Mouse (Mus musculus) limb, embryonic 10.5 days (tissue): ENCODE data around the gene Eif2ak4. TPM values are rescaled to one million over a fixed set of nuclear protein-coding genes. Genes with fewer than 3 reads are reported as not detected.

Experiments
- DNase-seq: peaks from one replicate; pipeline ENCODE4 v3.0.0-alpha.2; 2017; ENCODE audit warnings: low spot score
- H3K27ac ChIP-seq: fragments of 300-500 bp; sonication (generic); 2 replicates; pipeline ENCODE4 v1.5.1; 2016; ENCODE audit warnings: mild to moderate bottlenecking
- H3K27me3 ChIP-seq: fragments of 300-500 bp; sonication (generic); 2 replicates; pipeline ENCODE4 v1.6.1; 2016; ENCODE audit warnings: low read depth, mild to moderate bottlenecking; ENCODE audit not compliant: poor library complexity, severe bottlenecking
- H3K36me3 ChIP-seq: fragments of 300-500 bp; sonication (generic); 2 replicates; pipeline ENCODE4 v1.6.1; 2016; ENCODE audit warnings: mild to moderate bottlenecking, moderate library complexity
- H3K4me1 ChIP-seq: fragments of 300-500 bp; sonication (generic); 2 replicates; pipeline ENCODE4 v1.6.1; 2016
- H3K4me3 ChIP-seq: fragments of 300-500 bp; sonication (generic); 2 replicates; pipeline ENCODE4 v1.5.1; 2016; ENCODE audit warnings: mild to moderate bottlenecking, moderate library complexity
- H3K9me3 ChIP-seq: fragments of 300-500 bp; sonication (generic); replicated peaks from 2 replicates; pipeline ENCODE4 v1.6.1; 2016; ENCODE audit warnings: mild to moderate bottlenecking
- WGBS: fragments of 180-500 bp; shearing (Covaris S2); methylation state at CpG from one replicate; pipeline ENCODE4 v1.1.7; 2016; 5-methylcytosine and 5-hydroxymethylcytosine counted together
- polyA plus RNA-seq: library from polyadenylated mRNA; unstranded; fragments of >200 nt; fragmentation: Nextera tagmentation; extraction: Ambion mirVana; gene quantifications from 2 replicates; pipeline ENCODE4 v1.2.1, GENCODE M21; 2016

Eif2ak4 gene
- polyA plus RNA-seq, 1 experiment from 2014 or later = 15.5 TPM

DNA sequence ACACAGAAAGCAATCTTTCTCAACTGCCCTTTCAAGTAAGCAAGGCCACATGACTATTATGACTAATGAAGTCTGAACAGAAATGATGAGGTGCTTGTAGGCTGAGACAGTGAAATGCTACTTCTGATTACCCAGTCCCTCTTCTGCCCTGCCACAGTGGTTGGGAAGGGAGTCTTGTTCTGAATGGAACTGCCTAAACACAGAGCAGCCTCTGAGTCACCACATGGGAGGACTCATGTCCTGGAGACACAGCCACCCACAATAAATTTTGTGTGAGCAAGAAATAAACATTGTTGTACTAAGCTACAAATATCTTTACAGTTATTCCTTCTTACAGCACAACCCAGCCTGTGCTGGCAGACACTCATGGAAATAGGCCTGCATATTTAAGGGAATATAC, 12.5 kb upstream of the Eif2ak4 start:
- DNase-seq = no peak
- H3K4me3 ChIP-seq = no peak overlapping the region
- H3K27ac ChIP-seq = no peak overlapping the region
- no peaks in the 10 kb centered on the region for H3K36me3 ChIP-seq
- H3K27me3 ChIP-seq = peaks cover 42% of the 10 kb centered on the region
- H3K4me1 ChIP-seq = peaks cover 22% of the 10 kb centered on the region
- H3K9me3 ChIP-seq = no peaks in the 10 kb centered on the region

DNA sequence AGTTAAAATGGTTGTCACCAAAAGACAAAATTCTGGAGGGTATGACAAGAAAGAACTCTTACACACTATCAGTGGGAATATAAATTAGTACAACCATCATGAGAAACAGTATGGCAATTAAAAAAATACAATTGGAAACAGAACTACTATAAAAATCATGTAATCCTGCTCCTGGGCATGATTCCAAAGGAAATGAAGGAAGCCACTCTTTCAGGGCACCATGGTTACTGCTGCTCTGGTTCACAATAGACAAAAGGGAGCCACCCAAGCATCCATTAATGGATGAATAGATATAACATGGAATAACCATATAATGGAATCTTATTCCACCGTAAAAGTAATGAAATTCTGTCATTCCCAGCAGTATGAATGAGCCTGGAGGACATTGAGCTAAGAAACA, 8.7 kb upstream of the Eif2ak4 start:
- no peaks in the 10 kb centered on the region for H3K36me3 ChIP-seq
- peaks cover 11% of the 10 kb centered on the region; the same call in 1 of the 2 replicates for H3K27me3 ChIP-seq
- no peak overlapping the region for H3K4me3 ChIP-seq
- peaks cover 4% of the 10 kb centered on the region; the same call in 1 of the 2 replicates for H3K4me1 ChIP-seq
- 90% methylated on average over 1 of the region's 1 CpGs for WGBS
- DNase-seq = no peak
- no peaks in the 10 kb centered on the region for H3K9me3 ChIP-seq
- no peak overlapping the region for H3K27ac ChIP-seq

DNA sequence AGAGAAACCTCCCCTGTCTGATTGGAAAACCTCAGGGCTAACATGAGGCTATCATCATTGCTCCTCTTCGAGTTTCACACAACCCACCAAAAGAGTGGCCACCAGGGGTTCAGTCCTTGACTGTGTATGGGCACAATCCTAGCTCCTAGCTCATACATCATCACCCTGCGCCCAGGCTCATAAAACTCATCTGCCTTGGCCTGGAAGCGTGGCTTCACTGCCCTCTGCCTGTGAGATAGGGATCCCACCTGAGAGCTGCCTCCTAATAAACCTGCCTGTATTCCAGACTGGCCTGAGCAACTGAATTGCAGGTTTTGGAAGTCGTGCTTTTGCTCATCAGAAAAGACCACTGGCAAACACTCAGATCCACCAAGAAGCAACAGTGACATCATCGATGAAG, 5.0 kb upstream of the Eif2ak4 start:
- Histone ChIP-seq H3K27ac (no peak overlapping the region), H3K36me3 (no peaks in the 10 kb centered on the region), H3K9me3 (no peaks in the 10 kb centered on the region), H3K27me3 (no peaks in the 10 kb centered on the region), H3K4me3 (no peak overlapping the region), H3K4me1 (peaks cover 9% of the 10 kb centered on the region)
- WGBS = 76% methylated on average over 5 of the region's 5 CpGs
- DNase-seq = no peak

DNA sequence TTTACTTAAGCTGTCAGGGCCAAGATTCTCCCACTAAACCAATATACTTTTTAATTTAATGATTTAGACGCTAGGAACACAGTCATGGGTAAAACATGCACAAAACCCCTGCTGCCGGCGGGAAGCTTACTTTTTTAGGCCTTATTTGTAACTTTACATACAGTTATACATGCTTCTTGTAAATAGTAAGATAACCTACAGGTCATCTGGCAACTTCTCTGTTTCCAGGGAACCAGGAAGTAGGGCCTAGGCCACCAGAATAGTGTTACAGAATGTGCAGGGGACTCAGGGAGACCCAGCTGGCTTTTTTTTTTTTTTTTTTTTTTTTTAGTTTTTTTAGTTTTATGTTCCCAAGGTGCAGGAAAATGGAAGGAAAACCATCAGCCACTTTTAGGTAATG, 1.2 kb downstream of the Eif2ak4 start:
- peak overlapping the region; percentile 82 for H3K4me3 ChIP-seq
- WGBS = 82% methylated on average over 3 of the region's 3 CpGs
- DNase-seq = no peak
- no peak overlapping the region for H3K27ac ChIP-seq
- no peaks in the 10 kb centered on the region for H3K9me3 ChIP-seq
- no peaks in the 10 kb centered on the region for H3K27me3 ChIP-seq
- peaks cover 19% of the 10 kb centered on the region for H3K4me1 ChIP-seq
- no peaks in the 10 kb centered on the region for H3K36me3 ChIP-seq

DNA sequence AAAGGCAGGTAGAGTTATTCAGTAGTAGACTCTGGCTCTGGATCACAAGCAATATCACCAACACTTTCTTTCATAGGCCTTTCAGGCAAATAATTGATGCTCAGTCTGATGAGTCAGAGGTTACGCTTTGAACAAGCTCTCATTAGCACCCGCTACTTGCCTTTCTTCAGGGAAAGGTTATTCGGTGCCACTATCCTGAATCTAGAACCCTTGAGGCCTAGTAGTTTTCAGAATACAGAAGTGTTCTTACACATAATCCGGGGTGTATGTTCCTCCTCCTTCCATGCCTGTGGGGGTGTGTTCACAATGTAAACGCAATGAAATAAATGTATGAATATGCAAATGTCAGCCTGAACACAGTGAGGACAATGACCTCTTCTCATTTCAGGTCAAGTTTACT, 1.7 kb downstream of the Eif2ak4 start:
- H3K4me3 ChIP-seq = no peak overlapping the region
- H3K4me1 ChIP-seq = peaks cover 19% of the 10 kb centered on the region
- H3K27me3 ChIP-seq = no peaks in the 10 kb centered on the region
- DNase-seq = no peak
- no peaks in the 10 kb centered on the region for H3K36me3 ChIP-seq
- no peaks in the 10 kb centered on the region for H3K9me3 ChIP-seq
- H3K27ac ChIP-seq = no peak overlapping the region
- WGBS = 94% methylated on average over 5 of the region's 5 CpGs

DNA sequence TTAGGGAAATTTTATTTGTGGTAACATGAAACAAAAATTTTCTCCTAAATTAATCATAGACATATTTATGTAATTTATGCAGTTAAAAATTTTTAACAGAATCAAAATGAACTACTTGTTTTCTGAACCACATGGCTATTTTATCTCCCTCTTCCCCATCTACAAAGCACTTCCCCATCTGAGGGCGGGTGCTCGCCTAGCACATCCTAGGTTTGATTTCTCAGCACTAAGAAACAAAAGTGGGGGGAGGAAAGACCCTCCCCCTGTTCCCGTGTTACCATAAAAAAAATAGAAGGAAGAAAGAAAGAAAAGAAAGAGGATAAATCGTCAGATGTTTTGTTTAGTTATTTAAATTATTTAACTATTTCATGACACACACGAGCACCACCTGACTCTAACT, 2.8 kb downstream of the Eif2ak4 start:
- no peak for DNase-seq
- Histone ChIP-seq H3K4me1 (peaks cover 19% of the 10 kb centered on the region), H3K4me3 (no peak overlapping the region), H3K9me3 (no peaks in the 10 kb centered on the region; the same call in 1 of the 2 replicates), H3K36me3 (no peaks in the 10 kb centered on the region), H3K27me3 (no peaks in the 10 kb centered on the region), H3K27ac (no peak overlapping the region)
- 89% methylated on average over 5 of the region's 5 CpGs for WGBS

DNA sequence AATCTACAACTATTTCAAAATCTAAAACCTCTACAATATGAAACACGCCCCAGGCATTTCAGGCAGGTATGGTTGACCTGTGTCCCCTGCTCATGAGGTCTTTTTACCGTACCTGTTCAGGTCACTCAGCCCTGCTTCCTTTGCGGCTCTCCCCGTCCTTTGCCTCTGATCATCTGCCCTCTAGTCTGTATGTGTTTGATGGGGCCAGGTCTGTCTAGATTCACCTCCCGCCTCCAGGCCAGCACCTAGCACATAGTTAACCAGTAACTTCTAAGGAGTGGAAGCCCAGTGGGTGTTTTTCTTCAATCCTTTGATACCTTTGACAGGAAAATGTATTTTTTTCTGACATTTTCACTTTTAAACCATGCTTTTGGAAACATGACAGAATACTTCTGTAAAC, 11.3 kb downstream of the Eif2ak4 start:
- no peak overlapping the region for H3K27ac ChIP-seq
- WGBS = 82% methylated on average over 5 of the region's 5 CpGs
- H3K9me3 ChIP-seq = no peaks in the 10 kb centered on the region; the same call in 1 of the 2 replicates
- no peak for DNase-seq
- H3K27me3 ChIP-seq = no peaks in the 10 kb centered on the region
- H3K36me3 ChIP-seq = peaks cover 13% of the 10 kb centered on the region
- no peaks in the 10 kb centered on the region for H3K4me1 ChIP-seq
- no peak overlapping the region for H3K4me3 ChIP-seq

DNA sequence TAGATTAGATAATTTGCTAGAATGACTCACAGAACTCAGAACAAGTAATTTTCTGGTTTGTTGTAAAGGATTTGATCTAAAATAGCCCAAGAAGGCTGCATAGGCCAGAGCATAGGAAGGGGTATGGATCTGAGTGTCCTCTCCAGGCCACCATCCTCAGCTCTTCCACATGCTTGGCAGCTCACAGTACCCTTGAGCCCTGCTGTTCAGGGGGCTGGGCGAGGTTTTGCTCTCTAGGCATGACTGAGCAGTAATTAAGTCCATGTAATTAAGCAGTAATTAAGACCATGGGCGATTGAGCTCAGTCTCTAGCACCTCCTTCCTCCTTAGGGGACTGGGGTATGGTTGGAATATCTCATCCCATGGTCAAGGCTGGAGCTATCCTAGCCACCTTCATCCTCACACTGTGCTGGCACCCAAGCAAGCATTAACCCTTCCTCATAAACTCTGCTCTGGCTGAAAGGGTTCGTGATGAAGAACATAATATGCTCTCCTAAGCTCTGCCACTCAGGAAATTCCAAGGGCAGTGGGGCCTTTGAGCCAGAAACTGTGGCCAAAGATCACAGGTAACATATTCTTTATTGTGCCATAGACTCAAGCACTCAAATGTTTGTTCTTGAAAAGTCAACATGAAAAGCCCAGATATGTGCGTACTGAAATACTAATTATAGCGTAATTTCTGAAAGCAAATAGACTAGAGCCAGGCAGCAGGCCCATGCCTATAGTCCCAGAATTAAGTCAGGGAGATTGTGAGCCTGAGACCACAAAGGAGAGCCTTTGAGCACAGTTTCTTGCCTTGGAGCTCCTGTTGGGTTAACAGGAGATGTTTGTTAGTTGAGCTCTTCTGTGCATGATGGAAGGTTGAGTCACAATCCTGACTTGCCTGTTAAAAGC, 13.7 kb downstream of the Eif2ak4 start:
- no peak for DNase-seq
- Histone ChIP-seq H3K9me3 (no peaks in the 10 kb centered on the region), H3K4me3 (no peak overlapping the region), H3K36me3 (peaks cover 28% of the 10 kb centered on the region), H3K4me1 (no peaks in the 10 kb centered on the region), H3K27me3 (no peaks in the 10 kb centered on the region), H3K27ac (no peak overlapping the region)
- WGBS = 85% methylated on average over 5 of the region's 5 CpGs

DNA sequence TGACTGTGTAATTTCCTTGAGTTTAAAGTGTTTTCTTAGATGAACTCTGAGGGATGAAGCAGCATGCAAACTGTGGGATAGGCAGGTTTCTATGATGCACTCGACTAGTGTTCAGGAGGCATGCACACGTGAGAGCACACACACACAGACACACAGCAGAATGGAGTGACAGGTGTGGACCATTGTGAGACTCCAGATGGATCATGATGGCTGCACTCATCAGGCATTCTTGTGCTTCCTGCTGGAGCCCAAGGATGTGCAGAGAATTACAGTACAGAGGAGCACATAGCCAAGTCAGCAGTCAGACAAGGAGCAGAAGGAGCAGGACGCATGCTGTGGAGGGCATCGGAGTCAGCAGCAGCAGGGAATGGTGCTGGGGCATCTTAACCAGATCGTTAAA, 15.9 kb downstream of the Eif2ak4 start:
- H3K4me3 ChIP-seq = no peak overlapping the region
- H3K27me3 ChIP-seq = no peaks in the 10 kb centered on the region
- WGBS = 90% methylated on average over 5 of the region's 5 CpGs
- peaks cover 41% of the 10 kb centered on the region for H3K36me3 ChIP-seq
- DNase-seq = no peak
- H3K27ac ChIP-seq = no peak overlapping the region
- no peaks in the 10 kb centered on the region for H3K9me3 ChIP-seq
- H3K4me1 ChIP-seq = no peaks in the 10 kb centered on the region

DNA sequence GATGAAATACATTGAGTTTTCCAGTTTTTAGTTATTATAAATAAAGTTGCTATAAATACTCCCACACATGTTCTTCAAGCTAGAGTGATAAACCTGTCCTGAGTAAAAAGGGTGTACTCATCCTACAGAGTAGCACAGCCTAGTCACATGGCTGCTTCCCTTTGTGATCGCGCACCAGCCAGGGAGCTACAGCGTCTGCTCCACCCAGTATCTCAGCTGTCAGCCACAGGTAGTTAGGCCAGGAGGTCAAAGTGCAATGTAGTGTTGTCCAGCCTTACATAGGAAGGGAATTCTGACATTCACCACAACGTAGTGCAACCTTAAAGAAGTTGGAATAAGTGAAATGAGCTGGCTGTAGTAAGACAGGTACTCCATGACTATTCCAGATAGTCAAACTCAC, 17.1 kb downstream of the Eif2ak4 start:
- Histone ChIP-seq H3K4me1 (no peaks in the 10 kb centered on the region), H3K9me3 (no peaks in the 10 kb centered on the region), H3K27ac (no peak overlapping the region), H3K36me3 (peaks cover 43% of the 10 kb centered on the region), H3K27me3 (no peaks in the 10 kb centered on the region), H3K4me3 (no peak overlapping the region)
- no peak for DNase-seq
- 86% methylated on average over 4 of the region's 4 CpGs for WGBS

DNA sequence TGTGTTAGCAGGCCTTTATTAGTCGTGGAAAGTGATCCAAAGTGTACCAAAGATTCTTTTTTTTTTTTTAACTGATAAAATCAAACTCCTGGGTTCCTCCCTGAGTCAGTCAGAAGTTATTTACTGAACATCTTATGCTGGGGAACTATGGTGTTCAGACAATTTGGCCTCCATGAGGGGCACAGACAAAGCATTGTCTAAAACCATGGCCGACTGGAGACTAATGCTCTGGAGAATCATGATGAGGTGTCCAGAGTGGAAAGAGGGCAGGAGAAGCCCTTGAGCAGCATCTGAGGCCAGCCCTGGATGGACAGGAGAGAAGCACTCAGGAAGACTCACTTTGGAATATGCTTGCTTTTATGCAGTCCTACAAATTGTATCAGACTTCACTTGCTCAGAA, 18.4 kb downstream of the Eif2ak4 start:
- WGBS = 77% methylated on average over 2 of the region's 2 CpGs
- H3K27me3 ChIP-seq = no peaks in the 10 kb centered on the region
- DNase-seq = no peak
- no peak overlapping the region for H3K4me3 ChIP-seq
- H3K36me3 ChIP-seq = peaks cover 51% of the 10 kb centered on the region
- H3K9me3 ChIP-seq = no peaks in the 10 kb centered on the region
- no peaks in the 10 kb centered on the region for H3K4me1 ChIP-seq
- no peak overlapping the region for H3K27ac ChIP-seq

DNA sequence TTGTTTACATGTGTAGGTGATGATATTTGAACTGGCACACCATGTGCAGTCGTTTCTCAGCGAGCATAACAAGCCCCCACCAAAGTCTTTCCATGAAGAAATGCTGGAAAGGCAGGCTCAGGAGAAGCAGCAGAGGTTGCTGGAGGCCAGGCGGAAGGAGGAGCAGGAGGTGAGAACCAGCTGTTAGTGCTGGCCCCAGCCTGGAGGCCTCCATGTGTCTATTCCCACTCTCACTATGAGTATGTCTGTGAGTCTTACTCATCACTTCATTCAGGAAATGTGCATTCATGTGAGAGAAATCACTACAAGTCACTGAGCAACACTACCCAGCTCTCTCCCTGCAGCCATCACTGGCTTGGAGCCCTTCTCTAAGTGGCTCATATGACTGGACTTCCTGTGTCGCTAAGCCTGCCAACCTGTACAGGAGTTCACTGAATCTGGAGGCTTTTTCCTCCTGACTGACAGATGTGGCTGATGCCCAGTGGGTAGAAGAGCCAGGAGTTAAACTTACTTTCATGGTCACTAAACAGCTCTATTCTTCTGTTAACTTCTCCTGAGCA, 20.0 kb downstream of the Eif2ak4 start:
- Histone ChIP-seq H3K4me3 (no peak overlapping the region), H3K9me3 (no peaks in the 10 kb centered on the region), H3K27me3 (no peaks in the 10 kb centered on the region), H3K36me3 (peaks cover 63% of the 10 kb centered on the region), H3K27ac (no peak overlapping the region), H3K4me1 (no peaks in the 10 kb centered on the region)
- no peak for DNase-seq
- WGBS = 87% methylated on average over 4 of the region's 4 CpGs

DNA sequence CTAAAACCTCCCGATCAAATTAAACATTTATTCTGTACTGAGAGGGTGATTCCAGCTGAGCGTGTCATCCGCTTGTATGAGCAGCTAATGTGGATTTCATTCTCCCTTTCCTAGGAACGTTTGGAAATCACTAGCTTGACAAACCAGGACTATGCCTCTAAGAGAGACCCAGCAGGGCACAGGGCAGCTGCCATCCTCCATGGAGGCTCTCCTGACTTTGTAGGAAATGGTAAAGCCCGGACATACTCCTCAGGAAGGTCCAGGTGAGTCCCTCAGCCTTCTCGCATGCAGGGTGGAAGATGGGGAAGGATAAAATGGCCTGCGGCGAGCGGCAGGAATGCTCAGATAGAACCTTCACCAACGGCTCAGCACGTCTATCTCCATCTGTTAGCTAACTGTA, 24.4 kb downstream of the Eif2ak4 start:
- no peaks in the 10 kb centered on the region for H3K4me1 ChIP-seq
- H3K27me3 ChIP-seq = no peaks in the 10 kb centered on the region
- DNase-seq = no peak
- peaks cover 79% of the 10 kb centered on the region for H3K36me3 ChIP-seq
- H3K9me3 ChIP-seq = no peaks in the 10 kb centered on the region
- H3K4me3 ChIP-seq = no peak overlapping the region
- WGBS = 96% methylated on average over 11 of the region's 11 CpGs
- H3K27ac ChIP-seq = no peak overlapping the region
